Mouse (Mus musculus) C2C12 (cell line): Measurements from ENCODE around the gene Aph1c.

Source experiments
- CTCF ChIP-seq: IDR thresholded peaks from one replicate; pipeline ENCODE4 v1.5.1; 2011; ENCODE audit not compliant: control insufficient read depth, insufficient read depth, insufficient read length
- MAX ChIP-seq: IDR thresholded peaks from one replicate; pipeline ENCODE4 v1.6.1; 2011; ENCODE audit warnings: mild to moderate bottlenecking, control low read depth
- USF1 ChIP-seq: IDR thresholded peaks from one replicate; pipeline ENCODE4 v1.6.1; 2011; ENCODE audit warnings: low read depth, mild to moderate bottlenecking, control low read depth, moderate library complexity

DNA sequence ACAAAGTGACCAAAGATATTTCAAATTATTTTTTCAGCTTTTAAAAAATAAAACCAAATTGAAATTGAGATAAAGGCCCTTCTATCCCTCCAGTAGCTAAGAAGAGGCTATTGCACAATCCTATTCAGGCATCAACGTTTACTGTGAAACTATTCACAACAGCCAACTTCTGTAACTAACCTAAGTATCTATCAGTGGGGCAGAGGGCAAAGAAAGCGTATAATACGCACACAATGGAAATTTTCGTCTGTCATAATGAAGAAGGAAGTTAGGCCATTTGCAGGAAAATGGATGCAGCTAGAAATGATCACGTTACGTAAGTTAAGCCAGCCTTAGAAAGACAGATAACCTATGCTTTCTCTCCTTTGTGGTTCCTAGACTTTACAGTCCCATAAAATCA is 45.0 kb upstream of the Aph1c start:
- TF ChIP-seq MAX (no peak), CTCF (no peak), USF1 (no peak)
